Mouse (Mus musculus): ENCODE measurements around the gene Mtfr1l. TPM values are rescaled to one million over a fixed set of nuclear protein-coding genes. Genes with fewer than 3 reads are reported as not detected.

Mtfr1l gene
- polyA plus RNA-seq, 1 experiment from 2014 or later, result 137 TPM

DNA sequence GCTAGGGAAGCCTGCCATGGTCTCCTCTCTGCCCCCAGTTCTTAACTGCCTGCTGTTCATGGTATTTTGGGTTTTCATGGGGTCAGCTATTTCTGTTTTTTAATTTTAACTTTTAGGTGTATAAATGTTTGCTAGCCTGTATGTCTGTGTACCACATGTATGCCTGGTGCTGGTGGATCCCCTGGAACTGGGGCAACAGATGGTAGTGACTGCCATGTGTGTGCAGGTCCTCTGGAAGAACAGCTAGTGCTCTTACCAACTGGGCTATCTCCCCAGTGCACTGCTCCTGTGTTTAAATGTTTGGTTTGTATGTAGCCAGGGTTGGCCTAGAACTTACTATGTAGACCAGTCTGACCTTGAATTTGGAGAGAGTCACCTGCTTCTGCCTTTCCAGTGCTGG lies 15.9 kb downstream of the Mtfr1l start:
- no peak for TF ChIP-seq CTCF (IDR thresholded peaks at IDR 0.05; ENCODE audit: low read depth)
- H3K27me3 ChIP-seq (ENCODE audit: insufficient read depth, low read length), result no peaks in the 10 kb centered on the region

DNA sequence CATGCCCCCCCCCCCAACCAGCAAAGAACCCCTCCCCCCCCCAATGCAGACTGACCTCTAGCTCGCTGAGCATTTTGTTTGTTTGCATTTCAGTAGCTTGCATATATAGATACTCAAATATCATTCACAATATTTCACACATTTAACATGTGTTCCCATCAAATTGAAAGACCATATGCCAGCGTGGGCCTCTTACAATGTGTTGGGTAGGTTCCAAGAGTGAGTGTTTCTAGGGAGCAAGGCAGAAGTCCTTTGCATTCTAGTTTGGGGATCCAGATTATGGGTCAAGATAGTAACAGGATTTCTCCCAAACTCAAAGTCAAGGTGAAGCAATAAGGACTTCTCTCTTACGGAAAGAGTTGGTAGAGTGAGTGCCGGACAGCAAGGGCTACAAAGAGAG lies 16.6 kb downstream of the Mtfr1l start:
- H3K36me3 ChIP-seq (ENCODE audit: insufficient read depth, low read length), result no peaks in the 10 kb centered on the region

More for the DNA sequence above, 15.9 kb downstream of the Mtfr1l start:
- Histone ChIP-seq H3K4me3 (replicated peaks; ENCODE audit: low read depth, low read length) (no peak overlapping the region), H3K4me2 (ENCODE audit: low read length) (no peak overlapping the region), H3K9ac (ENCODE audit: low read depth, low read length) (no peak overlapping the region), H3K9me3 (replicated peaks; ENCODE audit: low read length) (no peaks in the 10 kb centered on the region), H3K27ac (no peak overlapping the region), H3K36me3 (ENCODE audit: insufficient read depth, low read length) (no peaks in the 10 kb centered on the region), H3K4me1 (replicated peaks; ENCODE audit: insufficient read depth, low read length) (no peaks in the 10 kb centered on the region)
- DNase-seq (ENCODE audit: low spot score), result no peak
- ATAC-seq (replicated peaks; ENCODE audit: low FRiP score, low read depth), result no peak

DNA sequence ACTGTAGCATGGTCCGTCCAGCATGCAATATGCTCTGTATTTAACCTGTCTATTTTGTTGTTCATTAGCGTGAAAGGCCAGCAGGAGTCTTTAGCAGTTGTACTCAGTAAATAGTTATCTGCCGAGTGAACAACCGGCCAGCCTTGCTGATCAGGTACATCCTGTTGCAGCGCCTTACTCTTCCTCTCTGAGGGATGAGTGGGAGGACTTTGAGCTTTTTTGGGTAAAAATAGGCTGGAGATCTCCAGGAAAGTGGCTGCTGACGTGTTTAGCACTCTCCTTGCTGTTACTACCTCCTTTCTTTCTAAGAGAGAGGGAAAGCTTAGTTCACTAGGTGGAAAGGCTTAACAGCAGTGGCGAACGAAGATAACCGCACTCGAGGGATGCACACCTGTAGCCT lies 17.5 kb downstream of the Mtfr1l start:
- H3K27me3 ChIP-seq (ENCODE audit: insufficient read depth, low read length), result no peaks in the 10 kb centered on the region
- no peak for ATAC-seq (replicated peaks; ENCODE audit: low FRiP score, low read depth)

More for the DNA sequence above, 16.6 kb downstream of the Mtfr1l start:
- Histone ChIP-seq H3K27ac (no peak overlapping the region), H3K9ac (ENCODE audit: low read depth, low read length) (no peak overlapping the region), H3K27me3 (ENCODE audit: insufficient read depth, low read length) (no peaks in the 10 kb centered on the region), H3K9me3 (replicated peaks; ENCODE audit: low read length) (no peaks in the 10 kb centered on the region), H3K4me3 (replicated peaks; ENCODE audit: low read depth, low read length) (no peak overlapping the region), H3K4me1 (replicated peaks; ENCODE audit: insufficient read depth, low read length) (no peaks in the 10 kb centered on the region), H3K4me2 (ENCODE audit: low read length) (no peak overlapping the region)
- ATAC-seq (replicated peaks; ENCODE audit: low FRiP score, low read depth) (no peak), DNase-seq (ENCODE audit: low spot score) (no peak)
- whole genome bisulfite sequencing, result 90% methylated on average over 4 of the region's 4 CpGs
- no peak for TF ChIP-seq CTCF (IDR thresholded peaks at IDR 0.05; ENCODE audit: low read depth)

DNA sequence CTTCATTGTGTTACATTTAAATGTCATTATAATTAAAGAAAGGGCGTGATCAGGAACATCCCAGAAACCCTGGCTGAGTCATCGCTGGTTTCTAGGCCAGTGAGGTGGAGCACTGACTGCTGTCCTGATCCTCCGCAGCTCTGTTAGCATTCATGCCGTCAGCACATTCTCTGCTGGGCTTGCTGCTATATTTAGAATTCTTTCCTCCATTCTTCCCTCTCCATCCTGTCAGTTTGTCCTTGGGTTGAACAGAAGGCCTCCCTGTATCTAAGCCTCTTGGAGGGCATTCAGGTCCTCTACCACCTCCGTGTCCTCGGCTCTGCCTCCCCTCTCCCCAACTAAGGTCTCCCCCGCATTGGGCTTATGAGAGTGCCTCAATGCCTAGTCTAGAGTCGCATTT lies 18.2 kb downstream of the Mtfr1l start:
- Histone ChIP-seq H3K27me3 (ENCODE audit: insufficient read depth, low read length) (no peaks in the 10 kb centered on the region), H3K4me1 (replicated peaks; ENCODE audit: insufficient read depth, low read length) (no peaks in the 10 kb centered on the region), H3K9me3 (replicated peaks; ENCODE audit: low read length) (no peaks in the 10 kb centered on the region), H3K4me3 (replicated peaks; ENCODE audit: low read depth, low read length) (no peak overlapping the region), H3K36me3 (ENCODE audit: insufficient read depth, low read length) (no peaks in the 10 kb centered on the region), H3K4me2 (ENCODE audit: low read length) (no peak overlapping the region), H3K27ac (peak overlapping the region; percentile 16; the same call in 1 of the 2 replicates), H3K9ac (ENCODE audit: low read depth, low read length) (no peak overlapping the region)
- TF ChIP-seq CTCF (IDR thresholded peaks at IDR 0.05; ENCODE audit: low read depth), result no peak
- ATAC-seq (replicated peaks; ENCODE audit: low FRiP score, low read depth), result no peak
- WGBS, result 65% methylated on average over 8 of the region's 8 CpGs
- peak; percentile 26 for DNase-seq (ENCODE audit: low spot score)

More for the DNA sequence above, 17.5 kb downstream of the Mtfr1l start:
- WGBS, result 80% methylated on average over 10 of the region's 10 CpGs
- H3K4me2 ChIP-seq (ENCODE audit: low read length), result no peak overlapping the region
- DNase-seq (ENCODE audit: low spot score), result no peak
- H3K9me3 ChIP-seq (replicated peaks; ENCODE audit: low read length), result no peaks in the 10 kb centered on the region
- H3K4me3 ChIP-seq (replicated peaks; ENCODE audit: low read depth, low read length), result no peak overlapping the region
- H3K27ac ChIP-seq, result no peak overlapping the region
- no peaks in the 10 kb centered on the region for H3K36me3 ChIP-seq (ENCODE audit: insufficient read depth, low read length)
- H3K4me1 ChIP-seq (replicated peaks; ENCODE audit: insufficient read depth, low read length), result no peaks in the 10 kb centered on the region
- no peak for TF ChIP-seq CTCF (IDR thresholded peaks at IDR 0.05; ENCODE audit: low read depth)
- H3K9ac ChIP-seq (ENCODE audit: low read depth, low read length), result no peak overlapping the region

DNA sequence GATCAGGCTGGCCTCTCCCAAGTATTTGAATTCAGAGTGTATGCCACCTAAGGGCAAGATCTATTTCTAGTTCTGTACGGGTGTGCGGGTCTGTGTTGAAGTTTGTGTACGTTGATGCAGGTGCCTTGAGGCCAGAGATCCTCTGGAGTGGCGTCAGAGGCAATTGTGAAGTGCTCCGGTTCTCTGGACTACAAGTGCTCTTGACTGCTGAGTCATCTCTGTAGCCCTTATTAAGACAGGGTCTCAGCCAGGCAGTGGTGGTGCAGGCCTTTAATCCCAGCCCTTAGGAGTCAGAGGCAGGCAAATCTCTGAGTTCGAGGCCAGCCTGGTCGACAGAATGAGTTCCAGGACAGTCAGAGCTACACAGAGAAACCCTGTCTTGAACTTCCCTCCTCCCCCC lies 19.6 kb downstream of the Mtfr1l start:
- Histone ChIP-seq H3K4me1 (replicated peaks; ENCODE audit: insufficient read depth, low read length) (no peaks in the 10 kb centered on the region), H3K27me3 (ENCODE audit: insufficient read depth, low read length) (no peaks in the 10 kb centered on the region), H3K9ac (ENCODE audit: low read depth, low read length) (no peak overlapping the region), H3K36me3 (ENCODE audit: insufficient read depth, low read length) (no peaks in the 10 kb centered on the region), H3K27ac (no peak overlapping the region), H3K4me2 (ENCODE audit: low read length) (no peak overlapping the region), H3K4me3 (replicated peaks; ENCODE audit: low read depth, low read length) (no peak overlapping the region), H3K9me3 (replicated peaks; ENCODE audit: low read length) (no peaks in the 10 kb centered on the region)
- ATAC-seq (replicated peaks; ENCODE audit: low FRiP score, low read depth), result no peak
- no peak for TF ChIP-seq CTCF (IDR thresholded peaks at IDR 0.05; ENCODE audit: low read depth)
- DNase-seq (ENCODE audit: low spot score), result no peak
- WGBS, result 85% methylated on average over 7 of the region's 7 CpGs

DNA sequence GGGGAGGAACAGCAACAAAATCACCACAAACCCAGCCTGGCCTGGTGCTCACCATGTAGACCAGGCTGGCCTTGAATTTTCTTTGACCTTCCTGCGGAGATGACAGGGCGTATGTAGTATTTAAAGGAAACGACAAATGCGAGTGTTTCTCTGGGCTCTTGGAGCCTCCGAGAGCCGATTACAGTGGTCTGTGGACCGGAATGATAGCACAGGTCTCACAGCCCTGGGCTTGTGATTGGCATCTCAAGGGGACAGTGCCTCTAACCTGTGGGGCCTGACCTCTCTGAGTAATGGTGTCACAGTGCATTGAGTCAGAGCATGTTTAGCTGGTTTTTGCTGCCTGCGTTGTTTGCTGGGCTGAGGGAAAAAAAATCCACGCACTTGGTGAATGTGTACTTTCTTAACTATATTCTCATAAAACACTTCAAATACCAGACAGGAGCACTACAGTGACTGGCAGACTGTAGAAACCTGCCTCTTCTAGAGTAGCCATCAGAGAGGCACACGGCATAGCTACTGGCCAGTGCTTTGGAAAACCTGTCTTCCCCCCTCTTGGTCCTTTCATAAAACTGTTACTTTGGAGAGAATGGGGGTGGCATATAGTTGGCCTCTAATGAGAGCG lies 20.8 kb downstream of the Mtfr1l start:
- no peak overlapping the region for H3K27ac ChIP-seq
- H3K4me2 ChIP-seq (ENCODE audit: low read length), result no peak overlapping the region
- no peak for DNase-seq (ENCODE audit: low spot score)

DNA sequence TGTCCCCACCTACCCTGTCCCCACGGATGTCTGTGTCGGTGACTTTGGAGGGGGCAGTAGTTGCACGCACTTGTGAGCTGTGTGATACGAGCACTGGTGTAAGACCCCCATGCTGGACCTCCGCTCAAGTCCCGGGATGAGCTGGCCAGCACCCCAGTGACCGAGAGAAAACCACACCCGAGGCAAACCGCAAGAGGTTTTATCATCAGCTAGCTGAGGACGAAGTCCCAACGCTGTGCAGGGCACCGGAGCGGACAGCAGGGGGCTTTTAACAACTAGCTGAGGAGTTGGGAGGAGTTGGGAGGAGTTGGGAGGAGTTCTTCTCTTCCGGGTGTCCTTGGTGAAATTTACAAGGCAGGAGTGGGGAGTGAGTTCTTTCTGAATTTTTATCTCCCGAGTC lies 22.4 kb downstream of the Mtfr1l start:
- Histone ChIP-seq H3K9ac (ENCODE audit: low read depth, low read length) (no peak overlapping the region), H3K4me2 (ENCODE audit: low read length) (peak overlapping the region; percentile 44), H3K36me3 (ENCODE audit: insufficient read depth, low read length) (no peaks in the 10 kb centered on the region), H3K9me3 (replicated peaks; ENCODE audit: low read length) (no peaks in the 10 kb centered on the region), H3K27me3 (ENCODE audit: insufficient read depth, low read length) (no peaks in the 10 kb centered on the region), H3K4me1 (replicated peaks; ENCODE audit: insufficient read depth, low read length) (no peaks in the 10 kb centered on the region), H3K4me3 (replicated peaks; ENCODE audit: low read depth, low read length) (peak overlapping the region; percentile 8; the same call in 1 of the 2 replicates), H3K27ac (no peak overlapping the region)
- peak; percentile 47; the same call in 1 of the 2 replicates for ATAC-seq (replicated peaks; ENCODE audit: low FRiP score, low read depth)
- peak; percentile 90 for DNase-seq (ENCODE audit: low spot score)
- TF ChIP-seq CTCF (IDR thresholded peaks at IDR 0.05; ENCODE audit: low read depth), result peak; percentile 71
- WGBS, result 10% methylated on average over 14 of the region's 15 CpGs

More for the DNA sequence above, 20.8 kb downstream of the Mtfr1l start:
- no peaks in the 10 kb centered on the region for H3K9me3 ChIP-seq (replicated peaks; ENCODE audit: low read length)
- no peaks in the 10 kb centered on the region for H3K27me3 ChIP-seq (ENCODE audit: insufficient read depth, low read length)
- no peak overlapping the region for H3K9ac ChIP-seq (ENCODE audit: low read depth, low read length)
- no peaks in the 10 kb centered on the region for H3K4me1 ChIP-seq (replicated peaks; ENCODE audit: insufficient read depth, low read length)
- no peak for TF ChIP-seq CTCF (IDR thresholded peaks at IDR 0.05; ENCODE audit: low read depth)
- no peak for ATAC-seq (replicated peaks; ENCODE audit: low FRiP score, low read depth)
- H3K4me3 ChIP-seq (replicated peaks; ENCODE audit: low read depth, low read length), result no peak overlapping the region
- H3K36me3 ChIP-seq (ENCODE audit: insufficient read depth, low read length), result no peaks in the 10 kb centered on the region
- 82% methylated on average over 11 of the region's 11 CpGs for WGBS

All from kidney, postnatal 0 days (tissue).